In genomic region chr10:62222777-62223176, GRCm38 (mm10) we compare ENCODE assay signal across 17 mouse cellular contexts. TPM values are rescaled to one million over a fixed set of nuclear protein-coding genes. Genes with fewer than 3 reads are reported as not detected.
A peak's percentile ranks its signal among the peaks of the same experiment; 100 is the strongest.
DNase-seq lines count a peak whose midpoint lies in the region; ATAC-seq lines count a peak whose summit lies in the region.
"Had no signal": no experiment of that assay in that cellular context is flagged by ENCODE, and none has a peak within 500 bp of the region (broad histone marks: within the 10 kb centered on the region; RNA-seq: fewer than 3 reads in every experiment).

No protein-coding gene starts in this region.

- no peak overlapping the region for H3K4me3 ChIP-seq in intestine, embryonic 15.5 days (replicated peaks)
- H3K4me3 ChIP-seq: heart, adult 2 months; midbrain, embryonic 13.5 days had no signal

- ATAC-seq in intestine, embryonic 15.5 days = peak; percentile 21
- ATAC-seq in inflammation-experienced regulatory T-cells, adult 6 months = no peak
- ATAC-seq: hindbrain, embryonic 16.5 days; liver, postnatal 0 days; midbrain, embryonic 13.5 days; Patski had no signal

- H3K9ac ChIP-seq in intestine, embryonic 15.5 days = no peak overlapping the region
- H3K9ac ChIP-seq: liver, postnatal 0 days; midbrain, embryonic 13.5 days had no signal

- H3K36me3 ChIP-seq in intestine, embryonic 15.5 days = no peaks in the 10 kb centered on the region
- H3K36me3 ChIP-seq: midbrain, embryonic 13.5 days had no signal

- peak overlapping the region; percentile 86 for H3K27ac ChIP-seq in intestine, embryonic 15.5 days
- H3K27ac ChIP-seq: heart, adult 2 months; midbrain, embryonic 13.5 days had no signal

- peak; percentile 39 for DNase-seq in gastrocnemius, adult 18-20 months (ENCODE audit: low spot score)
- DNase-seq in gastrocnemius, postnatal 10 days = no peak
- DNase-seq in lung, postnatal 14 days = peak; percentile 50
- peak; percentile 74 for DNase-seq in urinary bladder, postnatal 14 days (ENCODE audit: low spot score)
- DNase-seq in testis, postnatal 10 days (ENCODE audit: low spot score) = no peak
- no peak for DNase-seq in layer of hippocampus, postnatal 14 days (ENCODE audit: low spot score in 2 of 2)
- DNase-seq: cerebellum, adult 8-10 months; heart, adult 2 months; heart, postnatal 10 days; liver, postnatal 0 days; right cerebral cortex, postnatal 4 days had no signal

- WGBS in intestine, embryonic 15.5 days = 51% methylated on average over 17 of the region's 17 CpGs

- no peaks in the 10 kb centered on the region for H3K27me3 ChIP-seq in intestine, embryonic 15.5 days (replicated peaks)
- H3K27me3 ChIP-seq: midbrain, embryonic 13.5 days; Patski had no signal

- H3K4me1 ChIP-seq in intestine, embryonic 15.5 days (replicated peaks) = peaks cover 35% of the 10 kb centered on the region
- H3K4me1 ChIP-seq: midbrain, embryonic 13.5 days had no signal

- peak overlapping the region; percentile 38 for H3K4me2 ChIP-seq in intestine, embryonic 15.5 days (replicated peaks)
- H3K4me2 ChIP-seq: midbrain, embryonic 13.5 days had no signal

- no peaks in the 10 kb centered on the region for H3K9me3 ChIP-seq in intestine, embryonic 15.5 days
- H3K9me3 ChIP-seq: midbrain, embryonic 13.5 days had no signal

RNA-seq across cellular contexts. Expression of gene Tspan15, which starts 8.3 kb away (rescaled TPM):
- total RNA-seq in gastrocnemius, adult 18-20 months (2021) = 1 to 10 TPM; 2.9 to 5.5 TPM
- 10 to 100 TPM; 16.4 to 19.3 TPM for total RNA-seq in gastrocnemius, postnatal 10 days (2021)
- polyA plus RNA-seq in intestine, embryonic 15.5 days (2015; fragmentation: Nextera tagmentation; extraction: Ambion mirVana) = 57.0 and 66.9 TPM in 2 replicates
- polyA plus RNA-seq in inflammation-experienced regulatory T-cells, adult 6 months (2017; shearing (Covaris generic)) = not detected
- 10 to 100 TPM; 18.0 to 20.0 TPM for total RNA-seq in layer of hippocampus, postnatal 14 days (2021)

RNA-seq across cellular contexts. Expression of gene Tacr2, which starts 29.5 kb away (rescaled TPM):
- not detected for total RNA-seq in gastrocnemius, adult 18-20 months (2021)
- total RNA-seq in gastrocnemius, postnatal 10 days (2021) = not detected
- 0.44 and 0.72 TPM in 2 replicates for polyA plus RNA-seq in intestine, embryonic 15.5 days (2015; fragmentation: Nextera tagmentation; extraction: Ambion mirVana)
- polyA plus RNA-seq in inflammation-experienced regulatory T-cells, adult 6 months (2017; shearing (Covaris generic)) = not detected
- total RNA-seq in layer of hippocampus, postnatal 14 days (2021) = under 1 TPM; 0.18 to 0.33 TPM
- total RNA-seq: heart, adult 2 months; heart, postnatal 10 days had no signal
- polyA plus RNA-seq: heart, adult 2 months; hindbrain, embryonic 16.5 days; limb, embryonic 14.5 days; liver, postnatal 0 days; midbrain, embryonic 13.5 days had no signal

Comparison
In these comparisons a context has a peak if more than half of its experiments do, and no peak if none do; other contexts are left out.
1. DNase-seq: peak in gastrocnemius, adult 18-20 months (single experiment), lung, postnatal 14 days (single experiment) and urinary bladder, postnatal 14 days (single experiment); none in gastrocnemius, postnatal 10 days (single experiment), testis, postnatal 10 days (single experiment) and layer of hippocampus, postnatal 14 days (0 of 2).